Mouse (Mus musculus) bone marrow macrophage, adult 2 months (primary cell): ENCODE measurements around the gene Ccdc124.

Experiments
- CTCF ChIP-seq: IDR thresholded peaks from 2 replicates; pipeline ENCODE4 v1.5.1; 2012; ENCODE audit warnings: low read depth, mild to moderate bottlenecking, low read length, moderate library complexity
- POLR2A ChIP-seq: IDR thresholded peaks from 2 replicates; pipeline ENCODE4 v1.6.1; 2012; ENCODE audit warnings: mild to moderate bottlenecking, low read depth, low read length, borderline replicate concordance

GRCm38 (mm10) chr8:70879500-70879899 is 5.8 kb upstream of the Ccdc124 start:
- TF ChIP-seq CTCF: no peak
- TF ChIP-seq POLR2A: no peak
